Mouse (Mus musculus): Measurements from ENCODE around the gene Hrg.

GRCm38 (mm10) chr16:22950840-22951395 lies at the start of gene Hrg:
- no peak for TF ChIP-seq CTCF (IDR thresholded peaks at IDR 0.05; ENCODE audit: control insufficient read depth, insufficient read depth, insufficient replicate concordance, low read depth, low read length)
- no peak for TF ChIP-seq POLR2A (IDR thresholded peaks at IDR 0.05; ENCODE audit: control insufficient read depth, low read depth, low read length)

Data from testis, adult 2 months (tissue).